Mouse (Mus musculus) frontal cortex, postnatal 14 days (tissue): Measurements from ENCODE around the gene Btaf1.

Source experiments
- DNase-seq, 2 experiments: peaks; one replicate each; pipeline ENCODE4 v3.0.0; 2022; ENCODE audit warnings: low spot score in 2 of 2

Gene Btaf1

DNA sequence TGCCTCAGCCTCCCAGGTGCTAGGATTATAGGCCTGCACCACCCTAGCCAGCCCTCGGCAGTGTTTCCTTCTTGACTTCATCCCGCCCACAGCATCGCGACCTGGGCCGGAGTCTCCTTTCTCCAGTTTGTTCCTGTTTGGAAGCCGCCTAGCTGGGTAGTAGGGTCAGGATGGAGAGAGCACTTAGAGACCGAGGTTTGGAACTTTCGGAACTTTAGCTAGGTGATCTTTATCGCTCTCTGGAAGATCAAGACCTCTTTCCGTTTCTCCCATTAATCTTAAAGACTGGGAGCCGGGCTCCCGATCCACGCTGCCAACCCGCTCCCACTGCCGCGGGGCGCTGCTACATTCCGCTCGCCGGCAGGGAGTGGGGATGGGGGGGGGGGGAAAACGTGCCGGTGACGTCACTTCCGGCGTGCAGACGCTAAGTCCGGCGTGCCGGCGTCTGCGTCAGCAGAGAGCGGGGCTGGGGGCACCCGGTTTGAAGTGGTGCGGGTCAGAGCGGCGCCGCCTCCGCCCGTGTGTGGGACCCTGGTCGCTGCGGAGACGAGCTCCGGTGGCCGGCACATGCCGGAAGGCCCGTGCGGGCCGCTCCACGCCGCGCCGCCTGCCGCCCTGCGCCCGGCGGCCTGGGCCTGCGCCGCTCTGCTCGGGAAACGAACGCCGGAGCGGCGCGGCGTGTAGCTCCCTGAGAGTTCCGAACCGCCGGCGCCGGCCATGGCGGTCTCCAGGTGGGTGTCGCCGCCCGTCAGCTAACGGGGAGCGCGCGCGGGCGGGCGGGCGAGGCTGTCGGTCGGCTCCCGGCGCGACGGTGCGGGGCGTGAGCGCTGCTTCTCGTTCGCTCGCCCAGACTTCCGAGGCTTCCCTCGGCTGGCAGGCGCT lies at the start of gene Btaf1:
TSS of gene Btaf1 (plus strand) at position 409 of the 882 bp plus-strand sequence.
- peak; percentile 60 to 68 for DNase-seq

DNA sequence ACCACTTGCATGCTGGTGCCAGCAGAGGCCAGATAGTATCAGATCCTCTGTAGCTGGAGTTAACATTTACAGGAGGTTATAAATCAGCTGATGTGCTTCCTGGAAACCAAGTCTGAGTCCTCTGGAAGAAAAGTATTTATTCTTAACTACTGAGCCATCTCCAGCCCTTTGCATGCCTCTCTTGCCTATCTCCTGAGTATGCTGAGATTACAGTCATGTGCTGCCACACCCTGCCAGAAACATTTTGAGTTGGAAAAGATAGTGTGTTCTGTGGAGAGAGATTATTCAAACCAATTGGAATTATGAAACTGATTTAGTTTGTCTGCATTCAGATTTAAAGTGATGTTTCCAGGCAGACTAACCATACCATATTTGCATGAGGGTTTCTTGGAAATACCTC lies 48.5 kb upstream of the Btaf1 start:
- no peak for DNase-seq

DNA sequence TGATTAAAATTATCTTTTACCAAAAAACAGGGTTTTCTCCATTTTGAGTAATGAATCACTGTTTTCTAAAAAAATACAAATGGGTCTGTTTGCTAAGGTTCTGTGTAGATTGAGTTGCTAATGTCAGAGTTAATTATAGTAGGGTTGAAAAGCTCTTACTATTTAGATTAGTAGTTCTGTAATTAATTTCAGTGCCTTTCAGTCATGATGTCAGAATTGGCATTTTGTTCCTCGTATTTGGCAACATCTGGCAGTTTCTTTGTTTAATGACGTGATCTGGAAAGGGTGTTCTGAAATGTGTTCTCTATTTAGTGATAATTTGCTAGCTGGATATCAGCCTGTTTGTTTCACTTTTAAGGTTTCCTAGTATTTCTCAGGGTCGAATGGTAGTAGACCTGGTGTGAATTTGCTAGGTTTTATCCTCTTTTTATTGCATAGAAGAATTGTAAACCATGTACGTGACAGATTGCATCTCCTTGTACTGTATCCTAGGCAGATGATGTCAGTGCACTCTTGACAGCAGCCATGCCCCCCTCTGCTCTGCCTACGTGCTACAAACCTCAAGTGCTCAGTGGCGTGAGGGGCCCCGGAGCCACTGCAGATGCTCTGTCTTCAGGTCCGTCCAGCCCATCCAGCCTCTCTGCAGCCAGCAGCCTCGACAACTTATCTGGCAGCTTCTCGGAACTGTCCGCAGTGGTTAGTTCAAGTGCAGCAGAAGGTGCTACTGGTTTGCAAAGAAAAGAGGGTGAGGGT lies 47.0 kb upstream of the Btaf1 start:
- DNase-seq = no peak

DNA sequence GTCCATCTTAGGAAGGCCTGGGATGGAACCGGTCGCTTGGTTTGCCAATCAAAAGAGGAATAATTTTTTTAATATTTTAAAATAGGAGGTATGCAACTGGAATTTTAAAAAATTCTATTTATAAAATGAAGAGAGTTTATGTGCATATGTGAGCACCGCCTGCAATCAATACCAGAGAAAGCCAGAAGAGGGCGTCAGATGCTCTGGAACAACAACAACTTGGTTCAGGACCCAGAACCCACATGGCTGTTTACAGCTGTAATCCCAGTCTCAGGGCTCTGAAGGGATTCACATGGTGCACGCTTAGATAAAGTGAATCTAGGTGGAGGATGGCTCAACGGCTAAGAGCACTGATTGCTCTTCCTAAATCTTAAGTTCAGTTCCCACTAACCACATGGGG lies 42.8 kb upstream of the Btaf1 start:
- DNase-seq = no peak

DNA sequence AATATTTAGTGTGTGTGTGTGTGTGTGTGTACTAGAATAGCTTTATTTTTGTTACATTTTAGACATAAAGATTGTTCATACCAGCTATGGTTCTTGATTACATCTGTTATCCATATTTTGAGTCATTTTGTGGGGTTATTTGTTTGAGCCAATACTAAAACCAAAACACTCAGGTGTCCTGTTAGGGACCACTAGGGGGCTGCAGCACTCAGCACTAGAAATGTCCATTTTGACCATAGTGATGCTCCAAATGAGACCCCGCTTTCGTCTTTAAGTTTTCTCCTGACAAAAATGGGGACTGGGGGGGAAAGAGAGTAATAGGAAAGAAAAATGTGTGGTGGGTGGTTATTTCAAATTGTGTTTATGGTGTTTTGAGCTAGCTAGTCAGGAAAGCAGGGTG lies 39.6 kb upstream of the Btaf1 start:
- no peak for DNase-seq

DNA sequence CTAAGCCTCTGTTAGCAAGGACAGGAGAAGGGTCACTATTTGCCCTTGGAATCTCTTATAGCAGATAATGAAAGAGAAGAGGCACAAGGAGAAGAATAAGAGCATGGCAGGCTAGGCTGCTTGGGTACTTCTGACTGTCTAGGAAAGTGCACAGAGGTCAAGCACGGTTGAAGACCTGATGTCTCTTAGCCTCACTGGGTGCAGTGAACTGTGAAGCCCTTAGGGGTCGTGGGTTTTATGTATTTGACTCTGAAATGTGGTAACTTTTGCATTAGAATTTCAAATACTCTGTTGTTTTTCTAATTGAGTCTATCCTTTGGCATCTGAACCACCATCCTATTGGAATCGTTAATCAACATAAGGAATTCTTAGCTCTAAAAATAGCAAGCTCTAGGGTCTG lies 38.2 kb upstream of the Btaf1 start:
- no peak for DNase-seq

DNA sequence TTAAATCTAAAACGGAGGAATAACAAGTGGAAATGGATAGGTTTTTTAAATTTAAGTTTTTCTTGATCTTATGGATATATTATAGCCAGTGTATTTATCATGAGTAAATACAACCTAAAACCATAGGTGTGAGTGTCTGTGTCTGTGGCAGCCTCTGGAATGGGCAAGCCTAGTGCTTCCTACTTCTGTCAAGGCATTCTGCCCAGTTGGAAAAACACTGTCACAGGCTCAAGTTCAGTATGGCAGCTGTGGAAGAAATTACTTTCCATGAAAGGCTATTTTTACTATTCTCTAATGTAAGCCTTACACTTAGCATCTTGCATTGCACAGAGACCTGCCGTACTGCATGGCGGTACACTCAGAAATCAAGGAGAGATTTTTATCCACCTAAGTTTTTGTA lies 34.1 kb upstream of the Btaf1 start:
- DNase-seq = no peak

DNA sequence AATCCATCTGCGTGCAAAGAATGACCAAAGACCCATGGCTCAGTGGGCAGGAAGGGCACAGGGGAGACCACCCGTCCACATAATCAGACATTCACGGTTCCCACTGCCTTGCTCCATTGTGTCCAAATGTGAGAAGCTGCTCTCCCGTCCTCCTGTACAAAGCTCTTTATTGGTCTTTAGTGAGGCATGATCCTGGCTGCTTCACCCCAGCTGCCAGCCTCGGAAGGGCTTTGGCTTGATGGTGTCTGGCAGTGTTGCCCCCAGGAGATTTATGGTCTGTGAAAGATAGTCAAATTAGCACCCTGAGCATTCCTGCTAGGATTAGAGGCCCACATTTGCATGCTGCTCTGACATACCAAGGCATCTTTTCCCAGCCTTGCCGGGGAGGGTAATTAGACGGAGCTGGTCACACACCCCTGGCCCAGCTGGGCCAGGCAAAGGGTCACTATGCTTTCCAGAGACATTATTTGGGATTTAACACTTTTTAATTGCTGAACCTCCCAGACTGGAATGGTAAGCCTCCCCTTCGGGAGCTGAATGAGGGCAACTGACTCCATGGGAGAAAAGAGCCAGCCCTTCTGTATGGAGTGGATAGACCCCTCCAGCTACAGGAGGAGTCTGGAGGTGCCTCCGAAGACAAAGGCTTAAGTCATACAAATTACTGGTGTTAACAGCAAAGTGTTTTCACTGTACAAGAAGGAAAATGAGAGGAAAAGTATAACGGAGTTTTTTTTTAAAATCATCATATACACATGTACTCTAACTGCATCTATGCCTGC lies 28.9 kb upstream of the Btaf1 start:
- DNase-seq = no peak

DNA sequence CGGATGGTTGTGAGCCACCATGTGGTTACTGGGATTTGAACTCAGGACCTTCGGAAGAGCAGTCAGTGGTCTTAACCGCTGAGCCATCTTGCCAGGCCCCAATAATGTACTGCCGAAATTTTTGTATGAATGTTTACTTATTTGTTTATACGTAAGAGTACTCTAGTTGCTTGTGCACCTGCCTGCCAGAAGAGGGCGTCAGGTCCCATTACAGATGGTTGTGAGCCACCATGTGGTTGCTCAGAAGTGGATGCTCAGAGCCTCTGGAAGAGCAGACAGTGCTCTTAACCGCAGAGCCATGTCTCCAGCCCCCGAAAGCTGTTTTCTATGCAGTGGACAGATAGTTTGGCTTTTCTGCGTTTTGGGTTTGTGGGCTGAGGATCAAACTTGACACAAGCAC lies 28.1 kb upstream of the Btaf1 start:
- DNase-seq = no peak

DNA sequence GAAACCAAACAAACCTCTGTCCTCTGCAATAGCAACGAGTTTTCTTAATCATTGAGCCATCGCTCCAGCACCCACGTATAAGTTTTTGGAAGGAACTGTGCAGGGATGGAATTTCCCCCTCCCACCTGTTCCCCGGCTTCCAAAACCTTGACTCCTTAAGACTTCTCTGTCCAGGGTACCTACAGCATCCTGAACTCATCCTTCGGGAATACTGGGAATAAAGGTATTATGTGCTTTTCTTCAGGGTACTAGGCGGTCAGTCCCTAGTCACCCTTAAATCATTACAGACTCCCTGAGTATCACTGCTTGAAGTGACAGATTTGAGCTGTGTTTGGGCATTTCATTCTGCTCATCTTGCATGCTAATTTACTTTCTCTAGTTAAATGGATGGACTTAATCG lies 22.5 kb upstream of the Btaf1 start:
- no peak for DNase-seq

DNA sequence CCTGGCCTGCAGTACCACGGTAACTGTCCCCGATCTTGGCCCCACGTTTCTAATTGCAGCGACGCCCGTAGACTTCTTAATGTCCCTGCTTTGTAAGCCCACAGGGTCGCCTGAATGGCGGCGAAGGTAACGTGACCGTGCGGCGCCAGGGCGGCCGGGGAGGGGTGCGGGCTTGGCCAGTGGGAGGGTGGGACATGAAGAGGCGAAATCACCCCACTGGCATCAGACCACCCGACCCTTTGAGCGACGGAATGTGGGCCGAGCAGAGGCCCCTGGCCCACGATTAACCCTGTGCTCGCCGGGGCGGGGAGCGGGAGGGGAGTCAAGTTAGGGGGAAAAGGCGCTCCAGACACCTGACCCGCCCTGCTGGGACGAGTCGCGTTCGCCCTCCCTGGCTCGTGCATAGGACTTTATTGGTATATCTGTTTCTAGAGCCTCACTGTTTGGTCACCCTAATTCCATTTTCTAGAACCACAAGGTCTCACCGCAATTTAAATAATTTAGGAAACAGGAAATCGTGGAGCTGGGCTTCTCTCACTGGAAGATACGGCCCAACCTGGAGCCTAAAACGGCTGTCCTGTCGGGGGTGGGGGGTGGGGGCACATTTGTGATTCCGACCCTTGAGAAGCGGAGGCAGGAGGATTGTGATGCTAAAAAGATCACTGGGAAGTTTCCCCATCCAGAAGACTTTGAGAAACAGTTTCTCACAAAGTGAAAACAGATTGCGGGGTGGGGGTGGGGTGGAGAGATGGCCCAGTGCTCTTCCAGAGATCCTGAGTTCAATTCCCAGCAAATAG lies 21.5 kb upstream of the Btaf1 start:
- peak in 1 of 2 experiments; percentile 49 for DNase-seq

DNA sequence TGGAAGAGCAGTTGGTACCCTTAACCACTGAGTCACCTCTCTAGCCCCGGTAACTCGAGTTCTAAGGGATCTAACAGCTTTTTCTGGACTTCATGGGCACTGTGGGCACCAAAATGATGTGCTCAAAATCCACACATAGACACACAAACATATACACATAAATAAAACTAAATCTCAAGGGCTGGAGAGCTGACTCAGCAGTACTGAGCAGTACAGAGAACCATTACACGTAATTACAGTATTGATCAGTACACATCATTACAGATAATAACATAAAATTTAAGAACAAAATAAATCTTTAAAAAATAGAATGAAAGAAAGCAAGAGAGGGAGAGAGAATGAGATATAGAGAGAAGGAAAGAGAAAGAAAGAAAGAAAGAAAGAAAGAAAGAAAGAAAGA lies 16.7 kb upstream of the Btaf1 start:
- no peak for DNase-seq

DNA sequence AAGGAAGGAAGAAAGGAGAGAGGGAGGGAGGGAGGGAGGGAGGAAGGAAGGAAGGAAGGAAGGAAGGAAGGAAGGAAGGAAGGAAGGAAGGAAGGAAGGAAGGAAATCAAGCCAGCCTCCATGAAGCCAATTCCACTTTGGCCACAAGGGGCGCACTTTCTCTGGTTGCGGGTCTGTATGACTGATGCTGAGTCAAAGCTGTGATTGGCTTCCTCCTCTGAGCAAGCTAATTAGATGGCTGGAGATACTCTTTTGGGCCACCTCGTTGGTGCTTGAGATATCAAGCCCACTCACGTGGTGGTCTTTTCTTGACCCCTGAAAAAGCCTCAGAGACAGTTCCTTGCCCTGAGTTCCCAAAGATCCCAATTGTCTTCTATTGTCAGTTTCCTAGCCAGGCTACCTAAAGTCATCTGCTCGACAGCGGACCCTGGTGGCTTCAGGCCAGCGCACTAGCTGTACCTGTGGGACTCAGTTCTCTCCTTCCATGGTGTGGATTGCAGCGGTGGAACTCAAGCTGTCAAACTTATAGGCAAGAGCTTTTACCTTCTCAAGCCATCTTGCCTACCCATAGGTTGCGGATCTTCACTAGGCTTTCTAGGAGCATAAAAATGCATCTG lies 16.1 kb upstream of the Btaf1 start:
- no peak for DNase-seq

DNA sequence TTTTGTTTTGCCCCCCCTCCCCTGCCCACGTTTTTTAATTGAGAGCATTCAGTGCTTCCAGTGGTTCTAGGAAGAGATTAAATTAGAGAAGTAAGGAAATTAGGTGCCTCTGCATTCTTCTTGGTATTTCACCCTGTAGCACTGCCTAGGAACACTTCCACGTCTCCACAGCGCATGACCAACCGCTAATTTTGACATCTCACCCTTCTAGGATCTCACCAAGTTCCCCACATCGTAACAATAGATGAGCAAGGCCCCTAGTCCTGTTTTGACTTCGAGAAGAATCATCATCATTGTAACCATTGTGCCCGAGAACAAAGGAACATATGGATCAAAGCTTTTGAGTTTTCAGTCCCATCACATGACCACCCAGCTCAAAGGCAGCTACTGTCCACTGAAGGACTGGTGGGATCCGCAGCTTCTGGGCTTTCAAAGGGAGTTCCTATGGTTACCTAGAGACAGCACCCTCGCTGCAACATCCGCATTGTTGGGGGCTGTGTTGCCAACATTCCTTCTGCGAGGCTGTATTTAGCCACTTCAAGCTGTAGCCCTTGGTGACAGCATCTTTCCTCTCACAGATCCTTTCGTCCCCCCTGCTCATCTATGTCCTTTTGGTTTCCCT lies 15.3 kb upstream of the Btaf1 start:
- DNase-seq = peak; percentile 44 to 70

DNA sequence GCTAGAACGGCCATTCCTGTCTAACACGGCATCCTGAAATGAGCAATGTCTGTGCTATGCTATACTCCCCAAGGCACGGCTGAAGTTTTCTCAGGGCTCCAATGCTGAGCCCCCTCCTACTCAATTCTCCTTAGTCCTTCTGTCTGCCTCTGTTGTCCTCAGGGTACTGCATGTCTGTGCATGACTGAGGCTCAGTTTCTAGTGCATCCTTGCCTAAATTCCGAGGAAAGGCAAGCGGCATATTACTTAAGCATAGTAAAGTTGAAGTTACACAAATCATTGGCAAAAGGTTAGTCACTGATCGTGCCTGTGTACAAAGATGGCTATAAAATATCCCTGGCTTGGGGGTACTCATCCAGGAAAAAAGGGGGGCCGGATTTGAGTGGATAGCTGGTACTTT lies 12.8 kb upstream of the Btaf1 start:
- no peak for DNase-seq

DNA sequence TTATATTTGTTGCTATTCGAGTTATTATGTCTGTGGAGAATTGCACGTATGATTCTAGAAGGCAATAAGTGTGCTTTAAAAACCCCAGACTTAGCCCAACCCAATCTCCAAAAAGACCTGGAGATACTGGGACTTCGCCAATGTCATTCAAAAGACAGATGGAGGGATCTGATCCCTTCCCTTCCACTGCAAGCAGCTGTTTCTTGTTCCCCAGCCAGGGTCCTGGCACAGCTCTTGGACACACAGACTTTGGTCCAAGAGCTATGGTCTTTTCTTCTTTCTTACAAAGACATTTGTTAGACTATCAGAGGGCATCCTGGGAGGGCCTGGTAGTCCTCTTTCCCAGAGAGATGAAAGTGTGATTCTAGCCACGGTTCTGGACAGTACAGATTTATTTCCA lies 9.7 kb upstream of the Btaf1 start:
- no peak for DNase-seq

DNA sequence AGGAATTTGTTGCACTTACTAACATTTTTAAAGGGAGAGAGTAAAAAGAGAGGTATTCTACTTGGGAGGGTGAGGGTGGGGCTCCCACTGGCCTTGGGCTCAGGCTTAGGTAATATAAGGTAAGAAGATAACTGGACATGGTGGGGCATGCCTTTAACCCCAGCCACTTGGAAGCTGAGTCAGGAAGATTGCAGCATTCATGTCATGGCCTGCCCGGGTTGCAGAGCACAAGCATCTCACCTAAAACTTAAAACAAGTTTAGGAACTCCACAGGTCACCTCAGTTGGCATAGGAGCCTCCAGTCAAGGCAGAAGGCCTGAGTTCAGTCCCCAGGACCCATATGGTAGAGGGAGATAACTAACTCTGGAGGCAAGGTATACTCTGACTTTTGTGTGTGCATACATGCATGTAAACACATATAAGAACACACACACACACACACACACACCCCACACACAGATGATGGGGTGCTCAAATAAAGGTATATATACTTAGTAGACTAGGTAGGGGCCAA lies 8.9 kb upstream of the Btaf1 start:
- no peak for DNase-seq

DNA sequence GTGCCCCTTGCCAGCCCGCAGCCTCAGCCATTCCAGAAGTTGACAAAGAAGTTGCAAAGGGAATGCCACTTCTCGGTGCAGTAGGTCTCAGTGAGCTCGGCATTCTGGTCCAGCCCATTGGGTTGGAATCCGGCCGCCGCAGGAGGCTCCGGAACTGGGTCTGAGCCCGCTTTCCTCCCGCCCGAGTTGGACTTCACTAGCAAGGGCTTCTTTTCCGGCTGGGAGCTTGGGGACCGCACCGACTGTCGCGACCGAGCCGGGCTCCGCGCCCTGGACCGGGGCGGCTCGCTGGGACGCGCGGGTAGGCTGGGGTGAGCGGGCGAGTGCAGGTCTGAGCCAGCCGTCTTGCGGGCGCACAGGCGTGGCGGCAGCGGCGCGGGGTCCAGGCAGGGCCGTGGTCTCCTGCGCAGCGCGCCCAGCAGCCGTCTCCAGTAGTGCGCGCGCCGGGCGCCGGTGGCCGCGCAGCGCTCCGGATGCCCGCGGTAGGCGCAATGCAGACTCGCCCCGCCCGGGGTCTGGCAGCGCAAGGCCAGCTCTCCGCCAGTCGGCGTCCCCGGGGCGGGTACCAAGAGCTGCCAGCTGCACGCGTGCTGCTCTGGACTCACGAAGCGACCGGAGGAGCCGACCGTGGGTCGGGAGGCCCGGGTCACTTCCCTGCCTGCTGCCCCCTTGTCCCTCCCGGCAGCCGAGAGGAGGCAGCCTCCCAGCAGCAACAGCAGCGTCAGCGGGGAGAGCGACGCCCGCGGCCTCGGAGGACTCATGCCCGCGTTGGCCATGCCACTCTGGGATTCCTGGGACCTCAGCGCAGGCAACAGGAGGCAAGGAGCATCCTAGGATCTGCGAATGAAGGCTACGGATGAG lies 7.2 kb upstream of the Btaf1 start:
- peak; percentile 47 to 73 for DNase-seq

DNA sequence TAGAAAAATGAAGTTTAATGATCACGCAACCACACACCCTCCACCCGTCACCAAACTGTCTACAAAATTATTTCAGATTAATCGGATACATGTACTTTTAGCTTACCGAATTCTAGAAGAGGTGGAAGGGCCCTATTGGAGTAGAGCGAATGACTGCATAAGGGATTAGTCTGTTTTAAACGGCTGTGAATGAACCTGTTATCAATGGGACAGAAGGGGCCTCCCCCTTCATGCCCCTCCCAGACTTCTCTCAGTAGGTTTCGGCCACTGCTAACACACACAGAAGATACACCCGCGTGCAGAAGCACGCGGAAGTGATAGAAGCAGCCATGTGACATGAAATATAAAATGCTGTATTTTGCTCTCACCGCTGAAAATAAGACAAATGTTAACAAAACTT lies 6.4 kb upstream of the Btaf1 start, which contains the start of gene Fgfbp3:
TSS of gene Fgfbp3 (minus strand) at position 150 of the 400 bp plus-strand sequence.
- DNase-seq = no peak
